In genomic region chr11:111722276-111722675, GRCm38 (mm10) we compare ENCODE assay signal across 31 mouse cellular contexts.
DNase-seq lines count a peak whose midpoint lies in the region; ATAC-seq lines count a peak whose summit lies in the region.
"Had no signal": no experiment of that assay in that cellular context is flagged by ENCODE, and none has a peak within 500 bp of the region (broad histone marks: within the 10 kb centered on the region; RNA-seq: fewer than 3 reads in every experiment).

No protein-coding gene starts in this region.

- peaks cover 4% of the 10 kb centered on the region; the same call in 1 of the 2 replicates for H3K9me3 ChIP-seq in megakaryocyte, embryonic 14.5 days
- H3K9me3 ChIP-seq: embryonic facial prominence, embryonic 10.5 days; embryonic facial prominence, embryonic 13.5 days; forebrain, embryonic 12.5 days; forebrain, embryonic 15.5 days; heart, embryonic 12.5 days; heart, embryonic 15.5 days; hindbrain, embryonic 12.5 days; hindbrain, embryonic 15.5 days; intestine, embryonic 15.5 days had no signal

- H3K27me3 ChIP-seq in megakaryocyte, embryonic 14.5 days (replicated peaks) = no peaks in the 10 kb centered on the region
- H3K27me3 ChIP-seq: forebrain, embryonic 12.5 days; forebrain, embryonic 15.5 days; heart, embryonic 12.5 days; heart, embryonic 15.5 days; hindbrain, embryonic 12.5 days; hindbrain, embryonic 15.5 days; intestine, embryonic 15.5 days had no signal

- H3K4me3 ChIP-seq in megakaryocyte, embryonic 14.5 days (replicated peaks) = peak overlapping the region; percentile 64
- H3K4me3 ChIP-seq: embryonic facial prominence, embryonic 10.5 days; embryonic facial prominence, embryonic 13.5 days; erythroblast, embryonic 14.5 days; forebrain, embryonic 12.5 days; forebrain, embryonic 15.5 days; heart, embryonic 12.5 days; heart, embryonic 15.5 days; hindbrain, embryonic 12.5 days; hindbrain, embryonic 15.5 days; intestine, embryonic 15.5 days had no signal

- no peaks in the 10 kb centered on the region for H3K36me3 ChIP-seq in megakaryocyte, embryonic 14.5 days (replicated peaks; ENCODE audit: low read length)
- H3K36me3 ChIP-seq: embryonic facial prominence, embryonic 10.5 days; embryonic facial prominence, embryonic 13.5 days; forebrain, embryonic 12.5 days; forebrain, embryonic 15.5 days; heart, embryonic 12.5 days; heart, embryonic 15.5 days; hindbrain, embryonic 12.5 days; hindbrain, embryonic 15.5 days; intestine, embryonic 15.5 days had no signal

- no peak for ATAC-seq in megakaryocyte, adult 5-6 weeks (ENCODE audit: poor library complexity, severe bottlenecking)
- ATAC-seq in hematopoietic stem cell, adult 5-6 weeks (replicated peaks in 1 of 2; ENCODE audit: insufficient read depth in 1 of 2, low FRiP score in 2 of 2, low TSS enrichment in 1 of 2, low read depth in 1 of 2, poor library complexity in 2 of 2, severe bottlenecking in 2 of 2) = peak; percentile 66 to 88
- ATAC-seq in megakaryocyte progenitor cell, adult 5-6 weeks (replicated peaks; ENCODE audit: poor library complexity) = peak; percentile 63
- ATAC-seq: activated CD4-positive, CD25-positive, alpha-beta regulatory T cell, adult 4 months; forebrain, embryonic 15.5 days; intestine, embryonic 15.5 days had no signal

- peaks cover 4% of the 10 kb centered on the region; the same call in 1 of the 2 replicates for H3K4me1 ChIP-seq in megakaryocyte, embryonic 14.5 days
- H3K4me1 ChIP-seq: embryonic facial prominence, embryonic 10.5 days; embryonic facial prominence, embryonic 13.5 days; forebrain, embryonic 12.5 days; forebrain, embryonic 15.5 days; heart, embryonic 12.5 days; heart, embryonic 15.5 days; hindbrain, embryonic 12.5 days; hindbrain, embryonic 15.5 days; intestine, embryonic 15.5 days had no signal

- peak; percentile 2 for DNase-seq in c-Kit-positive CD71-negative TER-119-negative erythroid progenitor cells, embryonic 14.5 days (ENCODE audit: low read depth)
- DNase-seq in left cerebral cortex, adult 8-10 months (ENCODE audit: low spot score in 2 of 2) = no peak
- no peak for DNase-seq in spleen, postnatal 10 days (ENCODE audit: low spot score in 2 of 2)
- DNase-seq: adrenal gland, adult 8-10 months; adrenal gland, postnatal 25 days; B cell, adult 2 months; cerebellum, adult 11 months; cerebellum, adult 2 months; cerebellum, adult 9-11 months; cerebellum, postnatal 25 days; embryo, embryonic 11 days; gastrocnemius, postnatal 10 days; gastrocnemius, postnatal 36 days; heart, adult 11 months; heart, postnatal 10 days; heart, postnatal 36 days had no signal
